Mouse (Mus musculus): ENCODE measurements around the gene Mocs1.

Mocs1 gene

DNA sequence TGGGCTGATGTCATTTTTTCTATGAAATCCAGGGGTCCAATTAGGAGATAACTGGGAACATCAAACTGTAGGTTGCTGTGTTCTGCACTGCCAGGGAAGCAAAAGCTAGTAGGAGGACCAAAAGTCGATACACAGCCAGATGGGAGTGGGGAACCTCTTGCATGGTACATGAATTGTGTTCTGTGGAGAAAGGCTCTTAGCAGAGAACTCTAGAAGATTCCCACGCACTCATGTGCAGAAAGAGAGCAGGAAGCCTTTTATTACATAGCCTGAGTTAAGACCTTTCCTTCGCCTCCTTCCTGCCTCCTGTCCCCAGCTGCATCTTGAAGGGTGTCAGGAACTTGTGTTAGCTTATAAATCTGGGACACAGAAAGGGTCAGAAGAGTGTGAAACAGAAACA is 53.7 kb downstream of the Mocs1 start:
- DNase-seq (ENCODE audit: low read depth, low spot score), result no peak

DNA sequence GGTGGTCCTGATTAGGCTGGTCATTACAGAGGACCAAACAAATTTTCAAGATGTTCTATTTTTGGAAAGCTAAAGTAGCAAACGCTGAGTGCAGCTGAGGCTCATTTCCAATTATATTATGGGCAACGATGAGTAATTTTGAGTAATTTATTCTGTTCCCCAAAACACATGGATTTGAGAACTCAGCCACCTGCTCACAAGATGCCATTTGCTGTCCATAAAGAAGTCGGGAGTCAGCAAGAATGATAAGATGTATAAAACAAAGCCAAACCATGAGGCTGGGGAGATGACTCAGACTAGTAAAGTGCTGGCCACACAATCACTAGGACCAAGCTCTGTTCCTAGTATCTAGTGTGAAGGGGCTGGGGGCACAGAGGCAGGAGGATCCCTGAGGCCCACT is 56.3 kb downstream of the Mocs1 start:
- DNase-seq (ENCODE audit: low read depth, low spot score), result no peak

GRCm38 (mm10) chr17:49489098-49489497 is 60.9 kb downstream of the Mocs1 start:
- no peak for DNase-seq (ENCODE audit: low read depth, low spot score)

- no peak for DNase-seq (ENCODE audit: low read depth, low spot score)
Observed at GRCm38 (mm10) chr17:49493276-49493675, 65.1 kb downstream of the Mocs1 start.

- no peak for DNase-seq (ENCODE audit: low read depth, low spot score)
Observed at GRCm38 (mm10) chr17:49498169-49498568, 70.0 kb downstream of the Mocs1 start.

- no peak for DNase-seq (ENCODE audit: low read depth, low spot score)
Observed at GRCm38 (mm10) chr17:49499635-49500034, 71.5 kb downstream of the Mocs1 start.

GRCm38 (mm10) chr17:49500234-49500633 is 72.1 kb downstream of the Mocs1 start:
- no peak for DNase-seq (ENCODE audit: low read depth, low spot score)

DNA sequence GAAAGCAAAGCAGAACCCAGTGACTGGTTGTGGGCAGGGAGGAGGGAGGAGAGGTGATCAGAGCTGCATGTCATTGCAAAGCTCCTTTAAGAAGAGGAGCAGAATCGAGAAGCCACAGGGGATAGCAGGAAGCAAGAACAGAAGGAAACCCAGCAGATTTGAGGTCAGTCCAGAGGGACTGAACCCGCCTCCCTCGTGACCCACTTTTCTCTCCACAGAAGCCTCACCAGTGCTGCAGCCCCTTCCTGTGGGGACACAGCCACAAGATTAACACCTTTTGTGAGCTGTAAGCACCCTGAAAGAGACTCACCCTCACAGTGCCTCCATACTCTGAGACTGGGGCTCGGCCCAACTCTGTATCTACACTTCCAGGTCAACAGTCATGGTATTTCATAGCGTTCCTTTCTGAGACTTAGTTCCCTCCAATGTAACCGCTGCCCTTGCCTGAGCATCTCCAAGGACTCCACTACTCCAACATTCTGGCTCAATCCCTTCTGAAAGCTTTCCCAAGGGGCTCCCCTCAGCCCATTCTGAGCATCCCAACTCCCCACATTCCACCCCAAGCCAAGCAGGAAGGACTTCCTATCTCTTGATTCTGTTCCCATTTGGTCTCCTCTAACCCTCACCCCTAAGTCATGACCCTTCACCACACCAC is 75.2 kb downstream of the Mocs1 start:
- DNase-seq (ENCODE audit: low read depth, low spot score), result no peak

All from retina, postnatal 7 days (tissue).